Mouse (Mus musculus) thymus, adult 2 months (tissue): ENCODE results near the gene Nptxr. TPM values are rescaled to one million over a fixed set of nuclear protein-coding genes. Genes with fewer than 3 reads are reported as not detected.

Experiments used
- DNase-seq: peaks from one replicate; pipeline ENCODE4 v3.0.0; 2021
- H3K27ac ChIP-seq: fragments of 200-500 bp; 2 replicates; pipeline ENCODE4 v1.5.1; 2012; ENCODE audit warnings: low read length, control low read depth; ENCODE audit not compliant: control insufficient read depth, insufficient read depth
- H3K27me3 ChIP-seq: fragments of 200-500 bp; 2 replicates; pipeline ENCODE4 v1.6.1; 2012; ENCODE audit warnings: mild to moderate bottlenecking, low read length, moderate library complexity, mixed read lengths; ENCODE audit not compliant: control insufficient read depth, insufficient read depth
- H3K36me3 ChIP-seq: fragments of 200-500 bp; 2 replicates; pipeline ENCODE4 v1.6.1; 2012; ENCODE audit warnings: mild to moderate bottlenecking, low read length, moderate library complexity; ENCODE audit not compliant: control insufficient read depth, insufficient read depth
- H3K4me1 ChIP-seq: fragments of 200-500 bp; replicated peaks from 2 replicates; pipeline ENCODE4 v1.6.1; 2012; ENCODE audit warnings: low read length; ENCODE audit not compliant: control insufficient read depth, insufficient read depth
- H3K4me3 ChIP-seq: fragments of 200-500 bp; 2 replicates; pipeline ENCODE4 v1.5.1; 2012; ENCODE audit warnings: mild to moderate bottlenecking, low read length, control low read depth, moderate library complexity; ENCODE audit not compliant: control insufficient read depth, insufficient read depth
- CTCF ChIP-seq: fragments of 200-500 bp; IDR thresholded peaks from 2 replicates; pipeline ENCODE4 v1.5.1; 2012; ENCODE audit warnings: mild to moderate bottlenecking, control low read depth, low read length, moderate library complexity, borderline replicate concordance; ENCODE audit not compliant: control insufficient read depth, poor library complexity, insufficient read depth; ENCODE audit errors: extremely low read depth
- POLR2A ChIP-seq: fragments of 200-500 bp; IDR thresholded peaks from 2 replicates; pipeline ENCODE4 v1.6.1; 2012; ENCODE audit warnings: mild to moderate bottlenecking, low read length, control low read depth, moderate library complexity; ENCODE audit not compliant: control insufficient read depth, poor library complexity, insufficient read depth; ENCODE audit errors: extremely low read depth
- WGBS: fragments of 180-500 bp; shearing (Covaris S2); methylation state at CpG from one replicate; pipeline ENCODE4 v1.1.7; 2018; 5-methylcytosine and 5-hydroxymethylcytosine counted together
- polyA plus RNA-seq: library from polyadenylated mRNA; depleted of rRNA; stranded (reverse); fragments of >200 nt; gene quantifications from 2 replicates; pipeline ENCODE4 v1.2.3, GENCODE M21; 2012

The Nptxr gene
- polyA plus RNA-seq, 1 experiment = 1.2 TPM

DNA sequence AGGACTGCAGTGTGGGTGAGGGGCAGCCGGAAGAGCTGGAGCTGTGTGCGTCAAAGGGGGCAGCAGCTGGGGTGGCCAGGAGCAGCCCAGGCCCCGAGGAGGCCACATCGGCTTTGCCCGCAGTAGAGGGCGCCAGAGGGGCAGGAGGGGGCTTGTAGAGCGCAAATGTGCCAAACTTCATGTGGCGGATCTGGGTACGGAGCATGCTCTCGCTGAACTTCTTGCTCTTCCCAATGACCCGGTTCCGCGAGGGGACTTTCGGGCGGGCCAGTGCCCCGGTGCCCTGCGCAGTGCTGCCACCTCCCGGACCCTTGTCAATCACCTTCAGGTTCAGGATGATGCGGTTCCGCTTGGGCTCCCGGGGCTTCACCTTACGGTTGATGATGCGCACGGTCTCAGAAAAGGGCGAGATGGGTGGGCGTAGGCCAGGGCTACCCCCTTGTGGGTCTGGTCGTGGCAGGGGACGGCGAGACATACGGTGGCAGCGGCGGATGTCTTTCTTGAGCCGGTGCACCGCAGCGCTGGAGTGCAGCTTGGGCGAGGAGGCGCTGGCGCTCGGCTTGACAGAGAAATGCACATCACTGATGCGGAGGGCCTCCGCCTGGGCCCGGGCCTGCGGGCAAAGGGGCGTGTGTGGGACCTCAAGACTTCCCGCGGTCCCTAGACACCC lies 23.9 kb upstream of the Nptxr start:
- WGBS = 94% methylated on average over 46 of the region's 46 CpGs
- no peak overlapping the region for H3K4me3 ChIP-seq
- H3K27me3 ChIP-seq = no peaks in the 10 kb centered on the region
- TF ChIP-seq POLR2A (no peak), CTCF (no peak)
- no peak overlapping the region for H3K27ac ChIP-seq
- peaks cover 14% of the 10 kb centered on the region for H3K4me1 ChIP-seq
- H3K36me3 ChIP-seq = peaks cover 26% of the 10 kb centered on the region
- DNase-seq = peak; percentile 26

DNA sequence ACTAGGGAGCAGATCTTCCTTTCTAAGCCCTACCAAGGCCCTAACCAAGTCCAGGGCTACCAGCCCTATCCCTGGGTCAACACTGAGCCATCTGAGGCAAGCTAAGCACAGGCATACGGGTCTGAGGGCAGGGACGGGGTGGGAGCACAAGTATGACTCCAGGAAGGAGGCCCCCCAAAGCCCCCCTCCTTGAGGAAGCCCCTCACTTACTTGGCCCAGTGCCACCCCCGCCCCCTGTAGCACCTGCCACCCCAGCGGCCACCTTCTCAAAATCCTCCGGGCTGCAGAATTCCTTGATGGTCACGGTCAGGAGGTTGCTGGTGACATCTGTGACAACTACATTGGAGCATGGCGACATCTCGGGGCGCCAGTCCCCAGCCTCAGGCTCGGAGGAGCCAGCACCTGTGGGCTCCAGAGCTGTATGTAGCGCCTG lies 23.2 kb upstream of the Nptxr start:
- DNase-seq = no peak
- H3K4me1 ChIP-seq = peaks cover 9% of the 10 kb centered on the region
- no peak overlapping the region for H3K4me3 ChIP-seq
- 96% methylated on average over 11 of the region's 11 CpGs for WGBS
- no peak overlapping the region for H3K27ac ChIP-seq
- peaks cover 31% of the 10 kb centered on the region for H3K36me3 ChIP-seq
- no peak for TF ChIP-seq POLR2A
- H3K27me3 ChIP-seq = no peaks in the 10 kb centered on the region

DNA sequence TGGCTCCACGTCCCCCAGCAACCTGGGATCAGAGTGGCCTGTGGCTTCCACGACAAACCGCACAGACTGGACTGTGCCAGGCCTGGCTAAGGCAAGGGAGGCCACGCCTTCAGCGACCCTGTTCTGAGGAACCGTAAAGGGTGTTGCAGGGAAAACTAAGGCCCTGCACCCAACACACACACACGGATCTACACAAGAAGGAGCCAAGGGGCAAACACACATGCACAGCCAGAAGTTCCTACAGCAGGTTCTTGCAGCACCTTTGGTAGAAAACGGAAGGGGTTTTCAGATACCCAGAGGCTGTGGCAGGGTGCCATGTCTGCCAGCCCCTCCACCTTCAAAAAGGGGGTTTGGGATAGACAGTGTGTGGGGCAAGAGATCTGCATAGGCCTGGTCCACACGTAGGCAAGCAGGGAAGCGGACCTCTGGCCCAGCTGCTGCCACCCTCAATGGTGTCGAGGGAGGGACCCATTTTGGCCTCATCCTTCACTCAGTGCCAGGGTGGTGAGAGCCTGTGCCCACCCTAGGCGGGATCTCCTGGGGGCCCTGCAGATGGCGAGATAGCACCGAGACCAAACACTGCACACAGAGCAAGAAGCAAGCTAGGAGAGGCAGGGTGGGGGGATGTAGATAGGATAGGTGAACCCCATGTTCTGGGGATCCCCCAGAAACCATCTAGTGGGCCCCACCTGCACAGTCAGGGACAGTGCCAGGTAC lies 22.7 kb upstream of the Nptxr start:
- Histone ChIP-seq H3K4me3 (no peak overlapping the region), H3K4me1 (peaks cover 4% of the 10 kb centered on the region), H3K27ac (no peak overlapping the region), H3K36me3 (peaks cover 31% of the 10 kb centered on the region), H3K27me3 (no peaks in the 10 kb centered on the region)
- 94% methylated on average over 14 of the region's 14 CpGs for WGBS
- TF ChIP-seq POLR2A (no peak), CTCF (no peak)
- no peak for DNase-seq

DNA sequence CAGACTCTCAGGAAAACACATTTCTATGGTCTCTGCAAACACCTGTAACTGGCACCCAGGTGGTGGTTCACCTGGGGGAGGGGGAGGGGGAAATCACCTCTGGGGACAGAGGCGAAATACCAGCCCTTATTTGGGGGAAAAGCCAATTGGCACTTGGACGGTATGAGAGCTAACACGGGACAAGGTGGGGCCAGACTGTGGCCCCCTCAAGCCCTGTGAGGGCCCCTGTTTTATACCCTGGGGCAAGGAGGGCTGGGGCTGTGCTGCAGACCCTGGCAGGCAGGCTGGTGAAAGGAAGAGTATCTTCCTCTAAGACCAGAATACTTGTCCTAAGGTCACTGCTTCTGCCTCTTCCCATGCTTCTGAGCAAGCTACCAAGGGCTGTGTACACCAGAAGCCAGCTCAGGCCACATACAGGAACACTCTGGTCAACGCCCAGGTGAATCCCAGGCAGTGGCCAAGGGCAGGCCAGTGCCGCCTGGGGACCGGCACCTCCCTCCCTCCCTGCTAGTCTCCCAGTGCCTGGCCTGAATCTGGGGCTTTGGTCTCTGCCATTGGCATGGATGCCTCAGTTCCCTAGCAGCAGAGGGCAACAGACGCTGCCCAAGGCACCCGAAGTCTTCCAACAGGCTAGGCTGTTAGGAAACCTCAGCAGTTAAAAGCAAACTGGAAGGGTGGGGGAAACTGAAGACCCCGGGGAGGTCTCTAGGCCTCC lies 21.8 kb upstream of the Nptxr start:
- H3K36me3 ChIP-seq = peaks cover 31% of the 10 kb centered on the region

DNA sequence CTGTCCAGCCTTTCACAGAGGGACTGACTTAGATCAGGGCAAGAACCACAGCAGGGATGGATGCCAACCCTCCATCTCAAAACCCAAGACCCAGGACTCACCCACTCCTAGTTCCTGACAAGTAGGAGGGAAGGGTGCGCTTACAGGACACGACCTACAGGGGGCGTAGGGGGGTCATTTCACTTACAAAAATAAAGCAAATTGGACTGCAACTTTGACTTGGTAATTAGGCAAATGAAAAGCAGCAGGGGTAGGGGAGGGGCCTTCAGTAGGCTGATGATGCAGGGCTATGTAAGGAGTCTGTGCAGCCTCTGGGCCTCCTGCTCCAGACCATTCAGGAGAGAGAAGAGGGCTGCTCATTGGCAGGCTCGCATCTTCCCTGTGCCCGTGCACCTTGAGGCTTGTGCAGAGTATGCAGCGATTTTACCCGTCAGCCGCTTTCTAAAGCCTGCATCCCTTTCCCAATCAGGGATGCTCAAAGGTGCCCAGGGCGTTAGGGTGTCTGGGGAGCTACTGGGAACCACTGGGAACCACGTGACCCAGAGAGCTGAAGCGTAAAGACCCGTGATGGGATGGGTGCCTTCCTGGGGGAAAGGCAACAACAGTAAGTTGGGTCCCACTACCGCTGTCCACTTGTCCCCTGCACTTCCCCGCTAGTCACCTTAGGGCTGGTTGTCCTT lies 20.7 kb upstream of the Nptxr start:
- 85% methylated on average over 14 of the region's 14 CpGs for WGBS
- no peak for DNase-seq

More for the DNA sequence above, 21.8 kb upstream of the Nptxr start:
- no peak for DNase-seq
- WGBS = 96% methylated on average over 9 of the region's 9 CpGs
- no peaks in the 10 kb centered on the region for H3K27me3 ChIP-seq
- 0 out of 2 replicates have a peak, but pooled peaks cover 2% of the 10 kb centered on the region for H3K4me1 ChIP-seq
- H3K27ac ChIP-seq = no peak overlapping the region
- H3K4me3 ChIP-seq = no peak overlapping the region
- TF ChIP-seq CTCF (no peak), POLR2A (no peak)

DNA sequence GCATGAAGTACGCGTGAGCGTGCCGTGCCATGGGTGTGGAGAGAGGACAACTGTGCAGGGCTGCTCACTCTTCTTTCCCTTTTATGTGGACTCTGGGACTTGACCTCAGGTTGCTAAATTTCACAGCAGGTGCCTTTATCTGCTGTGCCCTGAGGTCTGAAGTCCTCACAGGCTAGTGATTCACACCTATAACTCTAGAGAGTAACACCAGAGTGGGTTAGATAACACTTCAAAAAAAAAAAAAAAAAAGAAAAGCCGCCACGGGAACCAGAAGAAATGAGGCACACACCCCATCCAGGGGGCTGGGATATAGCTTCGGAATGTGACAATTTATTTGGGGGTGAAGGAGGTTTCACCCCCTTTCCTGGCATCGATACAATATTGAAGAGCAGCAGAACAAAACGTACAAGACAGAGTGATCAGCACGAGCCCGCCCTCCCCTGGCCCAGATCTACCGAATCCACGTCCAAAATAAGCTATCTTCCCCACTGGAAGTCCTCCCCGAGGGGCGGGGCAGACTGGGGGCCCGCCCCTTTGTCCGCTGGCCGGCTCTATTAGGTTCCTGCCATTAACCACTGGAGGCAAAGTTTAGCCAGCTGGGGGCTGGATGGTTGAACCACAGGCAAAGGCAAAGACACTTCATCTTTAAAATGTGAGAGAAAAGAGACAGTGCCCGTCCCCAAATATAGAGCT lies 19.2 kb upstream of the Nptxr start:
- H3K4me1 ChIP-seq = 0 out of 2 replicates have a peak, but pooled peaks cover 2% of the 10 kb centered on the region
- DNase-seq = no peak
- H3K27me3 ChIP-seq = no peaks in the 10 kb centered on the region
- no peak overlapping the region for H3K4me3 ChIP-seq
- WGBS = 89% methylated on average over 19 of the region's 19 CpGs
- TF ChIP-seq POLR2A = no peak
- TF ChIP-seq CTCF = no peak
- H3K27ac ChIP-seq = no peak overlapping the region
- H3K36me3 ChIP-seq = peaks cover 29% of the 10 kb centered on the region

More for the DNA sequence above, 20.7 kb upstream of the Nptxr start:
- TF ChIP-seq POLR2A = no peak
- TF ChIP-seq CTCF = peak; percentile 59; the same call in 1 of the 2 replicates
- peaks cover 31% of the 10 kb centered on the region for H3K36me3 ChIP-seq
- H3K27ac ChIP-seq = no peak overlapping the region
- 0 out of 2 replicates have a peak, but pooled peaks cover 2% of the 10 kb centered on the region for H3K4me1 ChIP-seq
- H3K4me3 ChIP-seq = no peak overlapping the region
- no peaks in the 10 kb centered on the region for H3K27me3 ChIP-seq
